Mouse (Mus musculus) ES-Bruce4 (cell line): ENCODE data around the gene Pabpn1l. TPM values are rescaled to one million over a fixed set of nuclear protein-coding genes. Genes with fewer than 3 reads are reported as not detected.

Source experiments
- H3K27ac ChIP-seq: 2 replicates; pipeline ENCODE4 v1.5.1; 2012; ENCODE audit warnings: low read length, inconsistent platforms; ENCODE audit not compliant: insufficient read depth
- H3K27me3 ChIP-seq: 2 replicates; pipeline ENCODE4 v1.6.1; 2012; ENCODE audit warnings: mild to moderate bottlenecking, low read length, inconsistent platforms; ENCODE audit not compliant: control insufficient read depth, poor library complexity, insufficient read depth, severe bottlenecking
- H3K36me3 ChIP-seq: 2 replicates; pipeline ENCODE4 v1.6.1; 2012; ENCODE audit warnings: inconsistent platforms, mild to moderate bottlenecking, low read length, moderate library complexity; ENCODE audit not compliant: control insufficient read depth, poor library complexity, insufficient read depth, severe bottlenecking
- H3K4me1 ChIP-seq: one replicate; pipeline ENCODE4 v1.8.1; 2011; ENCODE audit warnings: low read length; ENCODE audit not compliant: control insufficient read depth, insufficient read depth
- H3K4me3 ChIP-seq: 2 replicates; pipeline ENCODE4 v1.5.1; 2011; ENCODE audit warnings: low read depth, mild to moderate bottlenecking, low read length
- H3K9ac ChIP-seq: 2 replicates; pipeline ENCODE4 v1.6.1; 2012; ENCODE audit warnings: low read depth, mild to moderate bottlenecking, inconsistent platforms; ENCODE audit not compliant: poor library complexity, severe bottlenecking
- H3K9me3 ChIP-seq: replicated peaks from 2 replicates; pipeline ENCODE4 v1.6.1; 2012; ENCODE audit warnings: mild to moderate bottlenecking, low read length, inconsistent platforms; ENCODE audit not compliant: control insufficient read depth, poor library complexity, insufficient read depth, severe bottlenecking
- CTCF ChIP-seq: IDR thresholded peaks from one replicate; pipeline ENCODE4 v1.8.1; 2011; ENCODE audit warnings: low read depth, low read length
- EP300 ChIP-seq: IDR thresholded peaks from 2 replicates; pipeline ENCODE4 v1.6.1; 2011; ENCODE audit warnings: low read depth, low read length; ENCODE audit not compliant: insufficient read depth
- POLR2A ChIP-seq: IDR thresholded peaks from one replicate; pipeline ENCODE4 v1.8.1; 2011; ENCODE audit warnings: low read length; ENCODE audit not compliant: insufficient read depth
- polyA plus RNA-seq: library from polyadenylated mRNA; stranded (reverse); fragments of >200 nt; gene quantifications from 2 replicates; pipeline ENCODE4 v1.2.4, GENCODE M21; 2011; ENCODE audit warnings: low read depth; ENCODE audit not compliant: missing spikeins, insufficient read depth, insufficient read length

Pabpn1l gene
- polyA plus RNA-seq, 1 experiment = not detected

- Histone ChIP-seq H3K9me3 (no peaks in the 10 kb centered on the region), H3K4me3 (no peak overlapping the region), H3K4me1 (peaks cover 6% of the 10 kb centered on the region), H3K27me3 (no peaks in the 10 kb centered on the region), H3K27ac (no peak overlapping the region), H3K36me3 (peaks cover 51% of the 10 kb centered on the region), H3K9ac (no peak overlapping the region)
- TF ChIP-seq EP300 = no peak
- TF ChIP-seq CTCF = no peak
- no peak for TF ChIP-seq POLR2A
Observed at GRCm38 (mm10) chr8:122571153-122571552, 51.4 kb downstream of the Pabpn1l start.

DNA sequence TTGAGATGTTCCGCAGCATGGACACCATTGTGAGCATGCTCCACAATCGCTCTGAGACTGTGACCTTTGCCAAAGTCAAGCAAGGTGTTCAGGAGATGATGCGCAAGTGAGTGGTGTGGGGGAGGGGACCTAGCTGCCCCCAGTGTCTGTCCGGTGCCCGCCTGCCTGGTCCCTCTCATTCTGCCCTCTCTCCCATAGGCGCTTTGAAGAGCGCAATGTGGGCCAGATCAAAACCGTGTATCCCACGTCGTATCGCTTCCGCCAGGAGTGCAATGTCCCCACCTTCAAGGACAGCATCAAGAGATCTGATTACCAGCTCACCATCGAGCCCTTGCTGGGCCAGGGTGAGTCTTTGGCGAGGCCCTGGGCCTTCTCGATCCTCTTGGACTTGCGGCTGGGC, 52.5 kb downstream of the Pabpn1l start:
- Histone ChIP-seq H3K9ac (peak overlapping the region; percentile 98; the same call in 1 of the 2 replicates), H3K36me3 (peaks cover 51% of the 10 kb centered on the region), H3K9me3 (no peaks in the 10 kb centered on the region), H3K27ac (peak overlapping the region; percentile 3; the same call in 1 of the 2 replicates), H3K4me1 (peaks cover 6% of the 10 kb centered on the region), H3K27me3 (no peaks in the 10 kb centered on the region), H3K4me3 (peak overlapping the region; percentile 85)
- no peak for TF ChIP-seq EP300
- TF ChIP-seq POLR2A = no peak
- no peak for TF ChIP-seq CTCF

Other genes with a start within 250 kb of the Pabpn1l start
- gene Zc3h18, start 246.1 kb downstream of the Pabpn1l start, polyA plus RNA-seq = 67.1 and 67.2 TPM in 2 replicates
- not detected in 2 replicates for gene Il17c, start 200.7 kb downstream of the Pabpn1l start, polyA plus RNA-seq
- gene Cyba, start 189.8 kb downstream of the Pabpn1l start, polyA plus RNA-seq = 76.1 and 89.4 TPM in 2 replicates
- gene Mvd, start 179.3 kb downstream of the Pabpn1l start, polyA plus RNA-seq = 60.4 and 61.6 TPM in 2 replicates
- gene Snai3, start 162.0 kb downstream of the Pabpn1l start, polyA plus RNA-seq = 10.1 and 10.2 TPM in 2 replicates
- gene Rnf166, start 146.7 kb downstream of the Pabpn1l start, polyA plus RNA-seq = 15.6 and 17.1 TPM in 2 replicates
- 40.0 and 44.2 TPM in 2 replicates for gene Ctu2, start 146.6 kb downstream of the Pabpn1l start, polyA plus RNA-seq
- 59.4 and 61.6 TPM in 2 replicates for gene Piezo1, start 71.4 kb downstream of the Pabpn1l start, polyA plus RNA-seq
- 63.7 and 68.6 TPM in 2 replicates for gene Cdt1, start 54.7 kb downstream of the Pabpn1l start, polyA plus RNA-seq
- 325 and 344 TPM in 2 replicates for gene Aprt, start 45.8 kb downstream of the Pabpn1l start, polyA plus RNA-seq
- 11.9 and 12.8 TPM in 2 replicates for gene Galns, start 11.3 kb downstream of the Pabpn1l start, polyA plus RNA-seq
- 19.3 and 30.5 TPM in 2 replicates for gene Trappc2l, start 11.1 kb downstream of the Pabpn1l start, polyA plus RNA-seq
- 0.17 and 0.42 TPM in 2 replicates for gene Cbfa2t3, start 76.4 kb upstream of the Pabpn1l start, polyA plus RNA-seq
- gene Acsf3, start 152.7 kb upstream of the Pabpn1l start, polyA plus RNA-seq = 9.7 and 11.4 TPM in 2 replicates
- 0.36 TPM in 1 of 2 replicates, not detected in the other for gene Cdh15, start 225.2 kb upstream of the Pabpn1l start, polyA plus RNA-seq